Mouse (Mus musculus) G1E (cell line): Measurements from ENCODE around the gene Eefsec.

Experiments used
- CTCF ChIP-seq: IDR thresholded peaks from 2 replicates; pipeline ENCODE4 v1.5.1; 2012; ENCODE audit warnings: low read depth, low read length, inconsistent platforms, mixed read lengths
- GATA1 ChIP-seq: IDR thresholded peaks from 2 replicates; pipeline ENCODE4 v1.6.1; 2012; ENCODE audit warnings: borderline replicate concordance, low read length, inconsistent platforms, mixed read lengths
- GATA2 ChIP-seq: IDR thresholded peaks from 2 replicates; pipeline ENCODE4 v1.6.1; 2012; ENCODE audit warnings: low read depth, low read length, inconsistent platforms, borderline replicate concordance
- POLR2AphosphoS5 ChIP-seq: IDR thresholded peaks from 2 replicates; pipeline ENCODE4 v1.6.1; 2012; ENCODE audit warnings: low read depth, low read length, inconsistent platforms; ENCODE audit not compliant: insufficient replicate concordance
- TAL1 ChIP-seq: conservative IDR thresholded peaks from 2 replicates; pipeline ENCODE4 v1.6.1; 2012; ENCODE audit warnings: low read depth, low read length, inconsistent platforms, mixed read lengths

DNA sequence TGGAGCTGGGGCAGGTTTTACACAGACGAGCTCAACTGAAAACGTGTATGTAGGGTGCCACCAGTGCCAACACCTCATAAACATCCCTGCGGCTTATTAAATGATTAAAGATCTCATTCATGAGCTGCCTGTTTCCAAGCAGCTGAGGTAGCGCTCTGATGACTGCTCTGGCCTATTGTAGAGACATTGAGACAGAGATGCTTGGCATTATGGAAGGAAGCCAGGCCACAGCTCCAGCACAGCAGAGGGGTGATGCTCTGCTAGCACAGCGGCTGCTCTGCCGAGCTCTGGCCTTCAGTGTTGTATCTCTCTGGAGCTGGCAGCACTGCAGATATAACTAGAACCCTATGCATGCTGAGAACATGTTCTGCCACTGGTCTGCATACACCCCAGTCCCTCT, 47.4 kb upstream of the Eefsec start:
- TF ChIP-seq CTCF (no peak), GATA1 (no peak), GATA2 (no peak), POLR2AphosphoS5 (no peak), TAL1 (no peak)
